Mouse (Mus musculus): ENCODE measurements around the gene Ugt1a1.

DNA sequence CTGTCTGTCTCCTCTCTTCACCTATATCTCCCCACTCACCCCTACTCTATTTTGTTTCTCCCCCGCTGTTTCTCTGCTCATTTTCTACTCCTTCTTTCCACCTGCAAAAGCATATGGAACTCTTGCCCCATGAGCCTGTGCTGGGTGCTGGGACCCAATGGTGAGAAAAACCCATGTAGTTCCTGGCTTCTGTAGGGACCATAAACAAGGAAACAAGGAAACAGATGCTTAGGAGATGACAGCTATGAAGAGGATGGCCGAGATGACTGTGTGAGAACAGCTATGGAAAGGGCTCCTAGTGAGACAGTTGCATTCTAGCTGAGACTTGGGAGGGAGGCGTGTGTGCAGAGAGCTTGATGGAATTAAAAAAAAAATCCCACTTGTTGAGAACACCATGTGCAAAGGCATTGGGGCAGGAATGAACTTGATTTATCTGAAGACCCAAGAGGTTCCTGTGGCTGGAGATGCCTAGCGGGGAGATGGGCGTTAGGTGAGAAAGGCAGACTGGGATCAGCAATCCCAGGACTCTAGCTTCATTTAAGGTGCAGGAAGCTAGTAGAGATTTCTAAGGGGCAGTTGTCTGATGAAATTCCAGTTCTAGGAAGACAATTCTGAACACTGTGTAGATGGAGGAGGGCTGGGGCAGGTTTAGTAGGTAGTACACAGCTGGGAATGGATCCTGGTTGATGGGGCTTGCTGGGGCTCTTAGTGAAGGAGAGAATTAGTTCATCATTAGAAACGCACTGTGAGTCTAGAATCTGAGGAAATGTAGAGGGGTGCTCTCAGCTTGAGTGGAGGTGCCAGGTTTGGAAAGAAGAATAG is 19.4 kb downstream of the Ugt1a1 start:
- TF ChIP-seq EP300 (IDR thresholded peaks at IDR 0.05) (no peak), CTCF (IDR thresholded peaks at IDR 0.05) (no peak)

All from lung, postnatal 0 days (tissue).